Mouse (Mus musculus) gastrocnemius, adult 2 months (tissue): ENCODE data around the gene Phactr1. TPM values are rescaled to one million over a fixed set of nuclear protein-coding genes. Genes with fewer than 3 reads are reported as not detected.

Source experiments
- DNase-seq: peaks from one replicate; pipeline ENCODE4 v3.0.0; 2022
- H3K27ac ChIP-seq: fragments of 200-600 bp; 2 replicates; pipeline ENCODE4 v1.8.1; 2022; ENCODE audit warnings: mild to moderate bottlenecking
- H3K4me3 ChIP-seq: fragments of 200-600 bp; 2 replicates; pipeline ENCODE4 v1.8.1; 2022; ENCODE audit warnings: mild to moderate bottlenecking, moderate library complexity
- CTCF ChIP-seq: fragments of 200-600 bp; IDR thresholded peaks from 2 replicates; pipeline ENCODE4 v1.8.1; 2022; ENCODE audit warnings: antibody characterized with exemption, mild to moderate bottlenecking, moderate library complexity
- intact Hi-C: fragments of 180-260 bp; cut with DNase I; formaldehyde crosslinking; loops from one replicate; pipeline ENCODE4 v1.15.1; 2025
- total RNA-seq, 2 experiments: library from RNA; stranded (reverse); gene quantifications; 2 replicates each; pipeline ENCODE4 v1.2.3; 2021

Phactr1 gene
- total RNA-seq, 2 experiments from 2014 or later: 1.5 to 2.1 TPM

DNA sequence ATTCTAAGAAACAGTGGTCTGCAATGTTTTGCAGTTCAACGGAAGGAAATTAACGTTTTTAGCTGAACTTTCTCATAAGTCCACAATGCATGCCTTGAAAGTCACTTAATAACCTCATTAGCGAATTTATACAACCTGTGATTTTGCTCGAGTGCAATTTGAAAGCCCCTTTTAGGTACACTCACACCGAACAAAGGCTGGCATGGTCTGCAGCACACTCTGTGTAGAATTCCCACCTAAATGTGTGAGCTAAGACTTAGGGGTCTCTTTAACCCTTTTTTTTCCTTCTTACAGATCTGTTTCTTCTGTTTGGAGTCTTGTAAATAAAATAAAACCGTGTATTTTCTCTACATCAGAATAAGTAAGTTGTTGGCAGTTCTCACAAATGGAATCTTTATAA lies 335.3 kb downstream of the Phactr1 start:
- TF ChIP-seq CTCF: no peak
- intact Hi-C loops: no loop called here

DNA sequence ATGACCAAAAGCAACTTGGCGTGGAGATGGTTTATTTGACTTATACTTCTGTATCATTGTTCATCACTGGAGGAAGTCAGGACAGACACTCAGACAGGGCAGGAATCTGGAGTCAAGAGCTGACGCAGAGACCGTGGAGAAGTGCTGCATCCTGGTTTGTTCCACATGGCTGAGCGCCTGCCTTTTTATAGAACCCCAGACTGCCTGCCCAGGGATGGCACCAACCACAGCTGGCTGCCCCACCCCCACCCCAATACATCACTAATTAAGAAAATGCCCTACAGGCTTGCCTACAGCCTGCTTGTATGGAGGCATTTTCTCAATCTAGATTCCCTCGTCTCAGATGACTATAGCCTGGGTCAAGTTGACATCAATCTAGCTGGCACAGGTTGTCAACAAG lies 338.4 kb downstream of the Phactr1 start:
- no peak for TF ChIP-seq CTCF
- intact Hi-C loops: no loop called here
- no peak for DNase-seq
- no peak overlapping the region for H3K4me3 ChIP-seq
- no peak overlapping the region for H3K27ac ChIP-seq

More for the DNA sequence above, 335.3 kb downstream of the Phactr1 start:
- no peak for DNase-seq
- H3K4me3 ChIP-seq: no peak overlapping the region
- no peak overlapping the region for H3K27ac ChIP-seq

DNA sequence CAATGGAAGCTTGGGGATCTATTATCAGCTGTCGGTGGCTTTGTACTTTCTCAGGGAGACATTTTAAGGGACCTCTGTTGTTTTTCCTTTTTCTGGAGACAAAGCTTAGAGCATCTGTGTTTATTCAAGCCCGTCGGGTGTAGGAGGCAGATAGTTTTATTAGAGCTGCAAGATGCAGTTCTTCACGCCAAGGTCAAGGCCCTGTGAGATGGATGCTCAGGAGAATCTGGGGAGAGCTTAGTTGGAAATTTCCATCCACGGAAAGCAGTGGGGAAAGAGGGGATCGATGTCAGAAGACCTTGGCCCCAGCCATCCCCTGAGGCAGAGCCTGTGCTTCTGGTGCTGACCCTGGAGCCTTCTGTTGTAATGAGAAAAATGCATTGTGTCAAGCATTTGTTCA lies 340.6 kb downstream of the Phactr1 start:
- intact Hi-C loops: no loop called here
- H3K4me3 ChIP-seq: no peak overlapping the region
- no peak for DNase-seq
- TF ChIP-seq CTCF: no peak
- H3K27ac ChIP-seq: no peak overlapping the region

DNA sequence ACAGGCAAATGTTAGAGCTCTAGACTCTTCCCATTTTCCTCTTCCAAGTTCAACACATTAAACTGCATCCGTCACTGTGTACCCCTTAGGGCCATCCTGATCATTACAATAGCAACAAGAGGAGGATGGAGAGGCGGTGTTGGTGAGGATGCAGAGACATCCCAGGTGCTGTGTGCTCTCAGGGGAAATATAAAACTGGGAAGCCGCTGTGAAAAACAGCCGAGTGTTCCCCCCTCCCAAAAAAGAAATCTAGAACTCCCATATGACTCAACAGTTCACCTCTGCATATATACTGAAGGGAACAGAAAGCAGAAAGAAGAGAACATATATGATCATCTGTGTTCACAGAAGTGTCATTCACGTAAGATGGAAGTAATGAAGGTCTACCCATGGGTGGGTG lies 342.6 kb downstream of the Phactr1 start:
- Histone ChIP-seq H3K27ac (no peak overlapping the region), H3K4me3 (no peak overlapping the region)
- no peak for DNase-seq
- no peak for TF ChIP-seq CTCF
- intact Hi-C loops: no loop called here

DNA sequence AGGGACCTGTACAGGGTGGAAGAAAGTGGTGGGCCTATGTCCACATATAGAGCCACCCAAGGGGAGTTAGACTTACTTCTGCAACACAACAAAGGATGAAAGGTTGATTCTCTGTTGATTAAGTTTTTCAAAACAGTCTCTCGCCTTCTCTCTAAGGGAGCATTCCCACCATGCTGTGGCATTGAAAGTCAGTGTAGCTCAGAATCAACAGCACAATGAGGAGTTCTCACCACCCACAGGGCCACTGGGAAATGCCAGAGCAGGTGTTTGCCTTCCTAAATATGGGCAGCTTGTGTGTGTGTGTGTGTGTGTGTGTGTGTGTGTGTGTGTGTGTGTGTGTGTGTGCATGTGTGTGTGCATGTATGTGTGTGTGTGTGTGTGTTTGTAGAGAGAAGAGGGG lies 347.1 kb downstream of the Phactr1 start:
- intact Hi-C loops: no loop called here

DNA sequence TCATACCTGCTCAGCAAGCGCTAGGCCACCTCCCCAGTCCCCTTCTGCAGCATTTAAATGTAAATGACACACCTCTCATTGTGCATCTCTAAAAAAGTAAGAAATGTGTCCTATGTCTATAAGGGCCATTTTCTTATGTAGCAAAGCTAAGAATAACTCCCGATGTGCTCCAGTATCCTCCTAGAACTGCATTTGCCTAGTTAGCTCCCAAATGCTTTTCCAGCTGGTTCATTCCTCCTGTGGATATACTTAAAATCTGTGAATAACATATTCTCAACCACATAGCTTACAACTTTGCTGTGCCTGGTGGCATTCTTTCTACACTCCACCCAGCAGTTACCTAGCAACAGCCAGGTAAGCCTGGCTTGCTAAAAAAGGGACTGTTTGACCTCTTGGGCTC lies 349.8 kb downstream of the Phactr1 start:
- no peak for TF ChIP-seq CTCF
- intact Hi-C loops: no loop called here

More for the DNA sequence above, 347.1 kb downstream of the Phactr1 start:
- no peak overlapping the region for H3K4me3 ChIP-seq
- TF ChIP-seq CTCF: no peak
- no peak overlapping the region for H3K27ac ChIP-seq
- DNase-seq: no peak

DNA sequence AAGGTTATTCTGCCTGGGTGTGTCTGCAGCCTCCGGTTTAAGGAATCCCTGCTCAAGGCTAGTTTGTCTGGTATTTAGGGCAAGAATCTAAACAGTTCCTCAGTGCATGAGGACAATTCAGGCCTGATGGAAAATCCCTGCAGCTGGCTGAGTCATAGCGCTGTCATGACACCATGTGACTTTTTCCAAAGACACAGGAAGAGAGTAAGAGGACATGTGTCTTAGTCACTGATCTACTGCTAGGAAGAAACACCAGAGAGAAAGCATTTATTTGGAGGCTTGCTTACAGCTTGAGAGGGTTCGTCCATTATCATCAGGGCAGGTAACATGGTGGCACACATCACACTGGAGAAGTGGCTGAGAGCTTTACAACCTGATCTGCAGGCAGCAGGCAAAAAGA lies 352.0 kb downstream of the Phactr1 start:
- Histone ChIP-seq H3K4me3 (no peak overlapping the region), H3K27ac (no peak overlapping the region)
- intact Hi-C loops: no loop called here
- DNase-seq: no peak
- no peak for TF ChIP-seq CTCF

More for the DNA sequence above, 349.8 kb downstream of the Phactr1 start:
- no peak for DNase-seq
- Histone ChIP-seq H3K4me3 (no peak overlapping the region), H3K27ac (no peak overlapping the region)

DNA sequence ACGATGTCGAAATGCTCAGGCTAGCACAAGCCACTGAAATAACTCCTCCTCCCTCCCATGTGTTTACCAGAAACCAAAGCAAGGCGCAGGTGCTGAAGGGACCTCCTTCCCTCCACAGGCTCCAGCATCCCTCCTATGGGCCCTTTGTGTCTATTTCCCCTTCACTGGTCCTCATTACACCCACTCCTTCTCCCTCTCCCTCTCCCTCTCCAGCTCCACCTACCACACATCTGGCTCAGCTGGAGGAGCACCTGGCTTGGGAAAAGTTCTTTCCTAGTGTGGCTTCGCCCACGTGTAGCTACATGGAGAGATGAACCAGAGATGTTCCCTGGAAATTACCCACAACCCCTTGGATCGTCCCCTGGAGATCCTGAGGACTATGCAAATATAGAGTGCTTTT lies 356.1 kb downstream of the Phactr1 start:
- no peak for TF ChIP-seq CTCF
- intact Hi-C loops: no loop called here

DNA sequence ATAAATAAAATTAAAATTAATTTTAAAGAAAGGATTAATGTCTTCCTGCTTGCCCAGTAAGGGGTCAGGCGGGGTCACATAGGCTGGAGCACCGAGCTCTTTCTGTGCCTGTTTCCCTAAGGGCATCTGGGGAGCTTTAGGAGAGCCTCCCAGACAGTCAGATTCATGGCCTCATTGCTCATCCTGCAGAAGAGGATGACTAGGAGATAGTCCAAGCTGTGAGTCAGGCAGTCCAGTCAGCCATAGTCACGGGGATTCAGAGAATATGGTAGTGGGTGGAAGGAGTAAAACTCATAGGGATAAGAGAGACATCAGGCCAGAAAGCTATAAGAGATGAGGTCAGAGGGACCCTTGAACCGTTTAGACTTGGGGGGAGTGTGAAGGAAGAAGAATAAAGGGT lies 362.3 kb downstream of the Phactr1 start:
- Histone ChIP-seq H3K4me3 (no peak overlapping the region), H3K27ac (no peak overlapping the region)
- TF ChIP-seq CTCF: no peak
- intact Hi-C loops: no loop called here
- DNase-seq: no peak

More for the DNA sequence above, 356.1 kb downstream of the Phactr1 start:
- no peak overlapping the region for H3K27ac ChIP-seq
- H3K4me3 ChIP-seq: no peak overlapping the region
- DNase-seq: no peak

DNA sequence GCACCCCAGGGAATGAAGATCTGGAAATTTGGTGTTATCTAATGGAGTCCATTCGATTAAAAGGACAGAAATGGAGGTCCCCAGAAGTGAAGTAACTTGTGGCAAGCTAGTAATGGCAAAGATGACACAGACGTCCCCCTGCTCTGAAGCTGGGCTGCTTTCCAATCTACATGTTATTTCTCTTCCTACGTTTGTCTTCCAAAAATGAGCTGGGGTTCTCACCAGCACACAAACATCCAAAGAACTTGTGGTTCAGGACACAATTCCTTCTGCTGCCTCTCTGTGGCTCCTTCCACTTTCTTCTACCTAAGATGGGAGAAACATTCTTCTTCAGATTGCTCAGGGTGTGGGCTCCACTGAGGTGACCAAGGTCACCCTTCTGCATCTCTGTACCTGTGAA lies 368.1 kb downstream of the Phactr1 start:
- H3K4me3 ChIP-seq: no peak overlapping the region
- H3K27ac ChIP-seq: no peak overlapping the region
- intact Hi-C loops: no loop called here
- DNase-seq: no peak
- no peak for TF ChIP-seq CTCF

DNA sequence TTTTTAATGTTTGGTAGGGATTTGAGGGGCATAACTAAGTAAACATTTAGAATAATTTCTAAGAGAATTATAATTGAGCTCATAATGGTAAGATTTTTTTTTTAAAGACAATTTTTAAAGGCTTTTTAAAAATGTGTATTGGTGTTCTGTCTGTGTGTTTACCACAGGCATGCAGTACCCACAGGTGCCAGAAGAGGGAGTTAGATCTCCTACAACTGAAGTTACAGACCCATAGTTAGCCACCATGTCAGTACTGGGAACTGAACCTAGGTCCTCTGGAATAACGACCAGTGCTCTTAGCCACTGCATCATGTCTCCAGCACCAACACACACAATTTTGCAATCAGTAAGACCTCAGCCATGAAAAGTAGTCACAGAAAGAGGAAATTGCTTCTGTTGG lies 372.8 kb downstream of the Phactr1 start:
- no peak overlapping the region for H3K27ac ChIP-seq
- DNase-seq: no peak
- H3K4me3 ChIP-seq: no peak overlapping the region
- intact Hi-C loops: no loop called here
- peak; percentile 23; the same call in 1 of the 2 replicates for TF ChIP-seq CTCF

DNA sequence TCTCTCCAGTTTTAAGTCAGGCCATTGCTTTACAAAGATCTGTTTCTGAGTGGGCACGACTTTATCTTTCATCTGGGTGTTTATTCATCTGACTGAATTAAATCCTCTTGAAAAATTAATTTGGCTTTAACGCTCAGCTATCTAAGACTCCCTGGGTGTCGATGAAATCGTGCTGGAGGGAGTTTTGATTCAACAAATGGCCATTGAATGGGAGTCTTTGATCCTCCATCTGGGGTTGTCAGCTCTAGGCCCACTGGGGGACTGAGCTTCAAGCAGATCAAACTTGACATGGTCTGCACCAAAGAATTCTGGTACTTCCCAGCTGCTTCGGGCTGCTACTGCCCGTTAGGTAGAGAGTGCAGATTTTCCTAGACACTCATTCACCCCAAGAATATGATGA lies 374.7 kb downstream of the Phactr1 start:
- Histone ChIP-seq H3K27ac (no peak overlapping the region), H3K4me3 (no peak overlapping the region)
- no peak for DNase-seq
- intact Hi-C loops: no loop called here
- no peak for TF ChIP-seq CTCF

DNA sequence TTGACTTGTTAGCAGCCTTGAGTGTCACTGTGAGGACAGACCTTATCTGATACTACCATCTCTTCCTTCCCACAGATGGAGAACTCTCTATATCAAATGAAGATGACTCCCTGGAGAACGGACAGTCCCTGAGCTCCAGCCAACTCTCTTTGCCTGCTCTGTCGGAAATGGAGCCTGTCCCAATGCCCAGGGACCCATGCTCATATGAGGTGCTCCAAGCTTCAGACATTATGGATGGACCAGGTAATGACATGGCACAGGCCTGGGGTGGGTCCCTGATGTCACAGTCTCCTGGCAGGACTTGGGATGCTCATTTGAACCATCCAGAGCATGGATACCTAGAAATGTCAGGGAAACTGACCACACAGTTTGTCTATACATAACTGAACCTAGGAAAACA lies 376.7 kb downstream of the Phactr1 start:
- Histone ChIP-seq H3K4me3 (no peak overlapping the region), H3K27ac (no peak overlapping the region)
- intact Hi-C loops: no loop called here
- DNase-seq: no peak
- no peak for TF ChIP-seq CTCF

DNA sequence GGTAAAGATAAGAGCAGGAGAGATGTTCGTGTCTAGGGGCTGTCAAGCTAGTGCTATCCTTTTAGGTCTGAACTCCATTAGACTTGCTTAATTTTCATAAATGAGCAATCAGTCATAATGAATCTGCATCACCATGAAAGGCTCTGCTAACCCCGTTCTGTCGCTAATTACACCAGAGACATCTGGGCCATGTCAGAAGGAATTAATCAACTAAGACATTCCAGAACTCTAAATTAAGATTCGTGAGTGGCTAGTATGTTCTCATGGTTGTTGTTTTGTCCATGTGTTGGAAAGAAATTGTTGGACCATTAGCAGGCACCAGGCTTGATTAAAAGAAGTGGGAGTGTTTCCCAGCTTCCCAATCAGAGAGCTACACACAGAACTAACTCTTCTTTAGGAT lies 382.9 kb downstream of the Phactr1 start:
- H3K27ac ChIP-seq: no peak overlapping the region
- intact Hi-C loops: no loop called here
- no peak for DNase-seq
- TF ChIP-seq CTCF: no peak
- no peak overlapping the region for H3K4me3 ChIP-seq
